Mouse (Mus musculus): Measurements from ENCODE around the gene Amdhd2.

- TF ChIP-seq CTCF (IDR thresholded peaks at IDR 0.05; ENCODE audit: borderline replicate concordance, control insufficient read depth, extremely low read depth, insufficient read depth, low read length, poor library complexity) (no peak), POLR2A (IDR thresholded peaks at IDR 0.05; ENCODE audit: control insufficient read depth, extremely low read depth, insufficient read depth, low read length, poor library complexity) (no peak)
Observed at GRCm38 (mm10) chr17:24127592-24127991, 36.0 kb downstream of the Amdhd2 start.
